Mouse (Mus musculus) CD4-positive, CD25-positive, alpha-beta regulatory T cell (primary cell): ENCODE results near the gene Rtn1. TPM values are rescaled to one million over a fixed set of nuclear protein-coding genes. Genes with fewer than 3 reads are reported as not detected.

Experiments
- polyA plus RNA-seq: library from polyadenylated mRNA; unstranded; fragments of 100-300 nt; shearing (Covaris generic); gene quantifications from one replicate; pipeline ENCODE4 v1.2.1, GENCODE M21; 2017

Gene Rtn1
- polyA plus RNA-seq, result 0.55 TPM

DNA sequence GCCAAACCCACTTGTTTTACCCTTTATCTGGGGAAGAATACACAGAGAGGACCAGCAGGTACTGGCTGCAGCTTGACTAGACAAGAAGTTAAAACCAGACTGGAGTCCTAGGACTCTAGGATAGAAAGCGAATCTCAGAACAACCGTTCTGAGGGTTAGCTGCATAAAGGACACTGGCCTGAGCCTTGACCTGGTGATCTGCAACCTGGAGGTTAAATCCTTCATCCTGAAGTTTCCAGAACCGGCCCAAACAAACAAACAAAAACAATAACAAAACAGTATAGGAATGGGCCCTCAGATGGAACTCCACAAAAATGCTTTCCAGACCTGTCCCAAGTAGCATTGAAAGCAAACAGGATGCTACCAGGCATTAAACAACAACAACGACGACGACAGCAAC lies at the start of gene Rtn1:
Rtn1 (minus strand) TSS at position 101 of the 400 bp plus-strand sequence.

GRCm38 (mm10) chr12:72441839-72442576 lies 33.2 kb upstream of the Rtn1 start, which contains the start of gene Lrrc9:
Gene Lrrc9, plus strand, starts transcription at chr12:72441866.

DNA sequence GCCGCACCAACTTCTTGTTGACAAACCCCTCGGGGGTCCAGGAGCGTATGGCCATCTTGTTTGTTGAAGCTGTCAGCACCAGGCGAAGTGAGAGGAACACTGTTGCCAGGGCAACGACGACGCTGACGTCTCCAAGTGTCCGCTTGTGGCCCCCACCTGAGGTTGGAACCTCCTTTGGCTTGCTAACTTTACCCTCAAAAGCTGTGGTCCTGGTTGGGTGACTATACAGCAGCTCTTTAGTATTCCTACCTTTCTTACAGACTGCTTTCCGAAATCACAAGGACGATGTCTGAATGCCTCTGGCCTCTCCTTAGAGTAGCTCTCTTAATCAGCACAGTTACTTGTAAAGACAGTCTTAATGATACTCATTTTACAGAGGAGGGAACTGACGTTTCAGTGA lies 223.9 kb downstream of the Rtn1 start, which contains the start of gene Ccdc175:
Ccdc175 (minus strand) TSS at position 101 of the 400 bp plus-strand sequence.

Other genes with a start within 250 kb of the Rtn1 start
- gene Ccdc175, start 224.0 kb downstream of the Rtn1 start, polyA plus RNA-seq, result 0.07 TPM
- not detected for gene Lrrc9, start 32.8 kb upstream of the Rtn1 start, polyA plus RNA-seq
- gene Pcnx4, start 127.3 kb upstream of the Rtn1 start, polyA plus RNA-seq, result 6.1 TPM
- gene Gm4756, start 240.6 kb upstream of the Rtn1 start, polyA plus RNA-seq, result not detected